Mouse (Mus musculus): ENCODE results near the gene Msto1.
"Not testable (repeated sequence)": the region's sequence is repeated elsewhere in the genome, so short reads cannot be mapped to it uniquely, and the experiment has no call there.

The Msto1 gene

GRCm38 (mm10) chr3:88913511-88914383, at the start of gene Msto1:
Gene Msto1 (minus strand): TSS chr3:88913999.
- peak; percentile 86 to 91 for DNase-seq (ENCODE audit: low spot score in 2 of 2)

GRCm38 (mm10) chr3:88963211-88963610, 49.4 kb upstream of the Msto1 start:
- DNase-seq (ENCODE audit: low spot score in 2 of 2): not testable (repeated sequence)

GRCm38 (mm10) chr3:88953736-88954135, 39.9 kb upstream of the Msto1 start:
- no peak for DNase-seq (ENCODE audit: low spot score in 2 of 2)

- no peak for DNase-seq (ENCODE audit: low spot score in 2 of 2)
These were observed 39.4 kb upstream of the Msto1 start for GRCm38 (mm10) chr3:88953246-88953645.

GRCm38 (mm10) chr3:88951327-88951800, 37.6 kb upstream of the Msto1 start:
- no peak for DNase-seq (ENCODE audit: low spot score in 2 of 2)

- peak; percentile 82 to 86 for DNase-seq (ENCODE audit: low spot score in 2 of 2)
These were observed 37.0 kb upstream of the Msto1 start, which contains the start of the genes Ash1l and Dap3 for GRCm38 (mm10) chr3:88950576-88951326. Gene Ash1l (plus strand): TSS chr3:88950622. Gene Dap3 (minus strand): TSS chr3:88951181.

- peak; percentile 64 to 77 for DNase-seq (ENCODE audit: low spot score in 2 of 2)
These were observed 36.2 kb upstream of the Msto1 start for GRCm38 (mm10) chr3:88949786-88950575.

GRCm38 (mm10) chr3:88944109-88944508, 30.3 kb upstream of the Msto1 start:
- DNase-seq (ENCODE audit: low spot score in 2 of 2): no peak

GRCm38 (mm10) chr3:88942316-88942880, 28.6 kb upstream of the Msto1 start:
- no peak for DNase-seq (ENCODE audit: low spot score in 2 of 2)

GRCm38 (mm10) chr3:88939749-88940148, 25.9 kb upstream of the Msto1 start:
- peak; percentile 36 to 37 for DNase-seq (ENCODE audit: low spot score in 2 of 2)

- no peak for DNase-seq (ENCODE audit: low spot score in 2 of 2)
These were observed 25.3 kb upstream of the Msto1 start for GRCm38 (mm10) chr3:88939071-88939470.

- DNase-seq (ENCODE audit: low spot score in 2 of 2): no peak
These were observed 15.7 kb upstream of the Msto1 start for GRCm38 (mm10) chr3:88929501-88929900.

GRCm38 (mm10) chr3:88925651-88926050, 11.9 kb upstream of the Msto1 start:
- no peak for DNase-seq (ENCODE audit: low spot score in 2 of 2)

GRCm38 (mm10) chr3:88923989-88924591, 10.3 kb upstream of the Msto1 start:
- no peak for DNase-seq (ENCODE audit: low spot score in 2 of 2)

GRCm38 (mm10) chr3:88921411-88921810, 7.6 kb upstream of the Msto1 start:
- no peak for DNase-seq (ENCODE audit: low spot score in 2 of 2)

GRCm38 (mm10) chr3:88918981-88919380, 5.2 kb upstream of the Msto1 start:
- no peak for DNase-seq (ENCODE audit: low spot score in 2 of 2)

- no peak for DNase-seq (ENCODE audit: low spot score in 2 of 2)
These were observed 598 bp upstream of the Msto1 start for GRCm38 (mm10) chr3:88914384-88914810.

- no peak for DNase-seq (ENCODE audit: low spot score in 2 of 2)
These were observed 1.2 kb downstream of the Msto1 start for GRCm38 (mm10) chr3:88912585-88912984.

GRCm38 (mm10) chr3:88906393-88907159, 7.2 kb downstream of the Msto1 start:
- no peak for DNase-seq (ENCODE audit: low spot score in 2 of 2)

GRCm38 (mm10) chr3:88905741-88906140, 8.1 kb downstream of the Msto1 start:
- no peak for DNase-seq (ENCODE audit: low spot score in 2 of 2)
